ENCODE assay signal across 17 mouse cellular contexts in genomic region chr4:150229747-150230390, GRCm38 (mm10). TPM values are rescaled to one million over a fixed set of nuclear protein-coding genes. Genes with fewer than 3 reads are reported as not detected.
DNase-seq lines count a peak whose midpoint lies in the region; ATAC-seq and TF ChIP-seq lines count a peak whose summit lies in the region.
"Had no signal": no experiment of that assay in that cellular context is flagged by ENCODE, and none has a peak within 500 bp of the region (broad histone marks: within the 10 kb centered on the region; RNA-seq: fewer than 3 reads in every experiment).

No protein-coding gene starts in this region.

- WGBS in heart, embryonic 16.5 days = 36% methylated on average over 11 of the region's 15 CpGs
- 26% methylated on average over 11 of the region's 15 CpGs for WGBS in embryonic facial prominence, embryonic 10.5 days
- 34% methylated on average over 8 of the region's 15 CpGs for WGBS in embryonic facial prominence, embryonic 15.5 days

- peak overlapping the region; percentile 81; the same call in 1 of the 2 replicates for H3K27ac ChIP-seq in heart, embryonic 16.5 days (ENCODE audit: low read length)
- H3K27ac ChIP-seq in layer of hippocampus, adult 2 months = peak overlapping the region; percentile 79; the same call in 1 of the 2 replicates
- peak overlapping the region; percentile 75 for H3K27ac ChIP-seq in embryonic facial prominence, embryonic 10.5 days (replicated peaks)
- H3K27ac ChIP-seq in embryonic facial prominence, embryonic 15.5 days (replicated peaks) = peak overlapping the region; percentile 51; the same call in 1 of the 2 replicates
- H3K27ac ChIP-seq: forebrain, embryonic 12.5 days had no signal

- H3K4me3 ChIP-seq in heart, embryonic 16.5 days (ENCODE audit: low read length) = no peak overlapping the region
- no peak overlapping the region for H3K4me3 ChIP-seq in layer of hippocampus, adult 2 months
- H3K4me3 ChIP-seq in embryonic facial prominence, embryonic 10.5 days = no peak overlapping the region
- H3K4me3 ChIP-seq in embryonic facial prominence, embryonic 15.5 days (replicated peaks) = no peak overlapping the region
- H3K4me3 ChIP-seq: forebrain, embryonic 12.5 days had no signal

- no peak for DNase-seq in heart, postnatal 14 days
- no peak for DNase-seq in layer of hippocampus, adult 2 months (ENCODE audit: low spot score in 2 of 2)
- no peak for DNase-seq in layer of hippocampus, adult 18-20 months (ENCODE audit: low spot score in 2 of 2)
- DNase-seq in embryonic facial prominence, embryonic 10.5 days (ENCODE audit: low spot score) = no peak
- no peak for DNase-seq in frontal cortex, postnatal 25 days (ENCODE audit: low spot score in 2 of 2)
- DNase-seq: thymus, adult 2 months had no signal

- intact Hi-C loops in heart, postnatal 14 days (cut with DNase I) = no loop called here

- no peaks in the 10 kb centered on the region for H3K27me3 ChIP-seq in heart, embryonic 16.5 days (ENCODE audit: control insufficient read depth, insufficient read depth, low read length)
- H3K27me3 ChIP-seq in embryonic facial prominence, embryonic 10.5 days (replicated peaks; ENCODE audit: low read depth, poor library complexity, severe bottlenecking) = peaks cover 11% of the 10 kb centered on the region; the same call in 1 of the 2 replicates
- no peaks in the 10 kb centered on the region for H3K27me3 ChIP-seq in embryonic facial prominence, embryonic 15.5 days

- TF ChIP-seq CTCF in layer of hippocampus, adult 2 months (conservative IDR thresholded peaks at IDR 0.05) = no peak

- H3K9me3 ChIP-seq in heart, embryonic 16.5 days (replicated peaks; ENCODE audit: control insufficient read depth, low read length) = no peaks in the 10 kb centered on the region
- no peaks in the 10 kb centered on the region for H3K9me3 ChIP-seq in embryonic facial prominence, embryonic 10.5 days
- H3K9me3 ChIP-seq in embryonic facial prominence, embryonic 15.5 days (replicated peaks) = no peaks in the 10 kb centered on the region
- H3K9me3 ChIP-seq: forebrain, embryonic 12.5 days had no signal

- H3K4me2 ChIP-seq in heart, embryonic 16.5 days (ENCODE audit: low read depth, low read length) = no peak overlapping the region
- H3K4me2 ChIP-seq in embryonic facial prominence, embryonic 15.5 days (replicated peaks) = no peak overlapping the region
- H3K4me2 ChIP-seq: lung, embryonic 14.5 days had no signal

- peaks cover 42% of the 10 kb centered on the region for H3K4me1 ChIP-seq in heart, embryonic 16.5 days (ENCODE audit: control insufficient read depth, insufficient read depth, low read length)
- H3K4me1 ChIP-seq in embryonic facial prominence, embryonic 10.5 days = peaks cover 54% of the 10 kb centered on the region
- peaks cover 28% of the 10 kb centered on the region for H3K4me1 ChIP-seq in embryonic facial prominence, embryonic 15.5 days

- H3K9ac ChIP-seq in heart, embryonic 16.5 days (ENCODE audit: low read length) = no peak overlapping the region
- no peak overlapping the region for H3K9ac ChIP-seq in embryonic facial prominence, embryonic 15.5 days
- H3K9ac ChIP-seq: forebrain, embryonic 12.5 days had no signal

- ATAC-seq in heart, embryonic 16.5 days (replicated peaks; ENCODE audit: extremely low read depth, insufficient read depth, low FRiP score) = no peak
- ATAC-seq in embryonic facial prominence, embryonic 15.5 days (ENCODE audit: insufficient number of reproducible peaks, low FRiP score, low TSS enrichment, low read depth) = no peak
- ATAC-seq: CD4-positive, CD25-positive, alpha-beta regulatory T cell, adult 4 months had no signal

- H3K36me3 ChIP-seq in heart, embryonic 16.5 days (ENCODE audit: control insufficient read depth, insufficient read depth) = no peaks in the 10 kb centered on the region
- no peaks in the 10 kb centered on the region for H3K36me3 ChIP-seq in embryonic facial prominence, embryonic 10.5 days (replicated peaks)
- no peaks in the 10 kb centered on the region for H3K36me3 ChIP-seq in embryonic facial prominence, embryonic 15.5 days
- H3K36me3 ChIP-seq: forebrain, embryonic 12.5 days had no signal

RNA-seq across cellular contexts. Expression of gene Eno1, which starts 6.7 kb away (rescaled TPM):
- polyA plus RNA-seq in heart, embryonic 16.5 days (2015; fragmentation: Nextera tagmentation; extraction: Ambion mirVana) = 1,672 and 1,922 TPM in 2 replicates
- 100 to 1,000 TPM; 165 to 170 TPM for total RNA-seq in heart, postnatal 14 days (2021)
- 100 to 1,000 TPM; 416 to 423 TPM for total RNA-seq in layer of hippocampus, adult 2 months (2021)
- total RNA-seq in layer of hippocampus, adult 18-20 months (2021) = 100 to 1,000 TPM; 421 to 451 TPM
- 3,458 and 4,025 TPM in 2 replicates for polyA plus RNA-seq in embryonic facial prominence, embryonic 10.5 days (2016; fragmentation: Nextera tagmentation; extraction: Ambion mirVana)
- 1,331 and 1,435 TPM in 2 replicates for polyA plus RNA-seq in embryonic facial prominence, embryonic 15.5 days (2015; fragmentation: Nextera tagmentation; extraction: Ambion mirVana)

RNA-seq across cellular contexts. Expression of gene Car6, which starts 28.7 kb away (rescaled TPM):
- polyA plus RNA-seq in heart, embryonic 16.5 days (2015; fragmentation: Nextera tagmentation; extraction: Ambion mirVana) = not detected in 2 replicates
- not detected for total RNA-seq in heart, postnatal 14 days (2021)
- not detected for total RNA-seq in layer of hippocampus, adult 2 months (2021)
- not detected for total RNA-seq in layer of hippocampus, adult 18-20 months (2021)
- 0.27 TPM in 1 of 2 replicates, not detected in the other for polyA plus RNA-seq in embryonic facial prominence, embryonic 10.5 days (2016; fragmentation: Nextera tagmentation; extraction: Ambion mirVana)
- 0.37 and 0.84 TPM in 2 replicates for polyA plus RNA-seq in embryonic facial prominence, embryonic 15.5 days (2015; fragmentation: Nextera tagmentation; extraction: Ambion mirVana)
- total RNA-seq: common myeloid progenitor, adult 5-6 weeks; granulocyte monocyte progenitor cell, adult 5-6 weeks; layer of hippocampus, postnatal 25 days had no signal
- polyA plus RNA-seq: CD4-positive, CD25-positive, alpha-beta regulatory T cell, adult 4 months; cerebellum, adult 2 months; embryonic facial prominence, embryonic 14.5 days; forebrain, embryonic 12.5 days; lung, embryonic 14.5 days; stomach, embryonic 14.5 days had no signal

RNA-seq across cellular contexts. Expression of gene Rere, which starts 51.6 kb away (rescaled TPM):
- polyA plus RNA-seq in heart, embryonic 16.5 days (2015; fragmentation: Nextera tagmentation; extraction: Ambion mirVana) = 18.0 and 18.5 TPM in 2 replicates
- 10 to 100 TPM; 52.5 to 62.6 TPM for total RNA-seq in heart, postnatal 14 days (2021)
- total RNA-seq in layer of hippocampus, adult 2 months (2021) = 100 to 1,000 TPM; 144 to 153 TPM
- total RNA-seq in layer of hippocampus, adult 18-20 months (2021) = 100 to 1,000 TPM; 128 to 139 TPM
- 26.1 and 31.4 TPM in 2 replicates for polyA plus RNA-seq in embryonic facial prominence, embryonic 10.5 days (2016; fragmentation: Nextera tagmentation; extraction: Ambion mirVana)
- polyA plus RNA-seq in embryonic facial prominence, embryonic 15.5 days (2015; fragmentation: Nextera tagmentation; extraction: Ambion mirVana) = 26.5 and 27.2 TPM in 2 replicates
